Mouse (Mus musculus) heart, embryonic 12.5 days (tissue): ENCODE measurements around the gene Col19a1. TPM values are rescaled to one million over a fixed set of nuclear protein-coding genes. Genes with fewer than 3 reads are reported as not detected.

Experiments used
- ATAC-seq: fragments of 200-750 bp; cut with Nextera tagmentation; 2 replicates; pipeline ENCODE4 v1.8.0; 2017; ENCODE audit warnings: moderate TSS enrichment, moderate library complexity; ENCODE audit not compliant: insufficient number of reproducible peaks, low FRiP score
- H3K27ac ChIP-seq: fragments of 300-500 bp; sonication (generic); 2 replicates; pipeline ENCODE4 v1.5.1; 2016; ENCODE audit warnings: mild to moderate bottlenecking, moderate library complexity; ENCODE audit not compliant: poor library complexity, severe bottlenecking
- H3K27me3 ChIP-seq: fragments of 300-500 bp; sonication (generic); replicated peaks from 2 replicates; pipeline ENCODE4 v1.6.1; 2016; ENCODE audit warnings: mild to moderate bottlenecking, moderate library complexity
- H3K36me3 ChIP-seq: fragments of 300-500 bp; sonication (generic); 2 replicates; pipeline ENCODE4 v1.6.1; 2016; ENCODE audit warnings: mild to moderate bottlenecking, moderate library complexity
- H3K4me1 ChIP-seq: fragments of 300-500 bp; sonication (generic); replicated peaks from 2 replicates; pipeline ENCODE4 v1.6.1; 2016; ENCODE audit warnings: mild to moderate bottlenecking
- H3K4me2 ChIP-seq: fragments of 300-500 bp; sonication (generic); 2 replicates; pipeline ENCODE4 v1.6.1; 2016; ENCODE audit warnings: mild to moderate bottlenecking, moderate library complexity
- H3K4me3 ChIP-seq: fragments of 300-500 bp; sonication (generic); 2 replicates; pipeline ENCODE4 v1.5.1; 2016; ENCODE audit warnings: mild to moderate bottlenecking
- H3K9ac ChIP-seq: fragments of 300-500 bp; sonication (generic); 2 replicates; pipeline ENCODE4 v1.6.1; 2016; ENCODE audit warnings: mild to moderate bottlenecking, moderate library complexity
- H3K9me3 ChIP-seq: fragments of 300-500 bp; sonication (generic); replicated peaks from 2 replicates; pipeline ENCODE4 v1.6.1; 2016; ENCODE audit warnings: mild to moderate bottlenecking, moderate library complexity
- WGBS: fragments of 180-500 bp; shearing (Covaris S2); methylation state at CpG from one replicate; pipeline ENCODE4 v1.1.7; 2016; 5-methylcytosine and 5-hydroxymethylcytosine counted together
- polyA plus RNA-seq: library from polyadenylated mRNA; unstranded; fragments of >200 nt; fragmentation: Nextera tagmentation; extraction: Ambion mirVana; gene quantifications from 2 replicates; pipeline ENCODE4 v1.2.1, GENCODE M21; 2016

Gene Col19a1
- polyA plus RNA-seq, 1 experiment from 2014 or later, result 0.08 TPM

- Histone ChIP-seq H3K4me1 (no peaks in the 10 kb centered on the region), H3K4me3 (no peak overlapping the region), H3K36me3 (no peaks in the 10 kb centered on the region), H3K9ac (no peak overlapping the region), H3K9me3 (no peaks in the 10 kb centered on the region), H3K27ac (no peak overlapping the region), H3K4me2 (no peak overlapping the region), H3K27me3 (no peaks in the 10 kb centered on the region)
- ATAC-seq, result no peak
- 83% methylated on average over 3 of the region's 3 CpGs for WGBS
Measured at GRCm38 (mm10) chr1:24300700-24301099, 286.6 kb downstream of the Col19a1 start.

DNA sequence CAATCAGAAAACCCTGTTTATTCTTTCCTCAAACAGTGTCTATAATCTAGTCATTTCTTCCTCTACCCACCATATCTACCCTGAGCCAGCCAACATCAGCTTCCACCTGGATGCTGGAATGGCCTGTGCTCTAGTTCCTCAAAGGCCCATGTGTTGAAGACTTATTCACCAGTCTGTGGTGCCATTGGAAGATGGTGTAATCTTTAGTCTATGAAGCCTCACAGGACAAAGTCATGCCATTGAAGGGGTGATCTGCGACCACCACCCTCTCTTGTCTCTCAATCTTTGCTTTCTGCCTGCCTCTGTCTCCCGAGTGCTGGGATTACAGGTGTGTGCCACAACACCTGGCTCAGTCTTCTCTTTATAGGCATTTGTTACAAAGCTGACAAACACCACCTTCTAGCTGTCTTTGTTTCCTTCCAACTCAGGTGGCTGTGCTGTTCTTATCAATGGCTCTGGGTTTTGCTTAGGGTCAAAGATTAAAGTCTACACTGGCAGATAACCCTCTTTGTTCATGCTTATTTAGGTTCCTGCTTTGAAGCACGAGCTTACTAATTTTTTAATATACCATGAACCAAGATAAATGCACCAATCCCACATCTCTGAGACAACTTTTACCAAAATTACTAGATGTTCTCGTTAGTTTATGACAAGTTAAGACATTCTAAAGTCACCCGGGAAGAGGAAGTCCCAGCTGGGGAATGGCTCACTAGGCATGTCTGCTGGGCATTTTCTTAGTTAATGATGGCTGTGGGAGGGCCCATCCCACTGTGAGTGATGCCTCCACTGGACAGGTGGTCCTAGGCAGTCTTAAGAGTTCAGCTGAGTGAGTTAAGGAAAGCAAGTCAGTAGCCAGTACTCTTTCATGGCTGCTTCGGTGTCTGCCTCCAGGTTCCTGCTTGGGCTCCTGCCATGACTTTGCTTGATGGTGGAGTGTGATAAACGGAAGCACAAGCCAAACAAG, 292.0 kb downstream of the Col19a1 start:
- ATAC-seq, result no peak

GRCm38 (mm10) chr1:24292515-24292914, 294.8 kb downstream of the Col19a1 start:
- no peaks in the 10 kb centered on the region for H3K9me3 ChIP-seq
- H3K4me3 ChIP-seq, result no peak overlapping the region
- no peak overlapping the region for H3K9ac ChIP-seq
- H3K27ac ChIP-seq, result no peak overlapping the region
- 74% methylated on average over 2 of the region's 2 CpGs for WGBS
- H3K27me3 ChIP-seq, result no peaks in the 10 kb centered on the region
- no peak for ATAC-seq
- no peak overlapping the region for H3K4me2 ChIP-seq
- no peaks in the 10 kb centered on the region for H3K36me3 ChIP-seq
- H3K4me1 ChIP-seq, result no peaks in the 10 kb centered on the region

More for the DNA sequence above, 292.0 kb downstream of the Col19a1 start:
- Histone ChIP-seq H3K4me3 (no peak overlapping the region), H3K9me3 (no peaks in the 10 kb centered on the region), H3K27ac (no peak overlapping the region), H3K4me2 (no peak overlapping the region), H3K36me3 (no peaks in the 10 kb centered on the region), H3K4me1 (no peaks in the 10 kb centered on the region), H3K27me3 (no peaks in the 10 kb centered on the region), H3K9ac (no peak overlapping the region)
- WGBS, result 72% methylated on average over 7 of the region's 7 CpGs

DNA sequence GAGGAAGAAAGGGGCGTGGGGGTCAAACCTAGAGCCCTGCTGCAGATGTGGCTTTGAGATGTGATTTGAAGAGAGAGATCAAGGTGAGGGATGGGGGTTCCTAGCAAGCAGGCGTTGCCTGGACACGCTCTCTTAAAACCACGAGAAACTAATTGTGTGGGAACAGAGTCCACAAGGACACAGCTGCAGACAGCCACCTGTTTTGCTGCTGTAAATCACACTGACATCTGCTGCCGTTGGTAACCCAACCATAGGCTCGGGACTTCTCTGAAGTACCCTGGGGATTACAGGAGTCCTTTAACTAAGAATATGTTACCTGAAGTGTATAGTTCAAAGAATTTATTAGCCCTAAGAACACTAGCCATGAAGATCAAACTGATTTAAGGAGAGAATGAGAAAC, 300.9 kb downstream of the Col19a1 start:
- Histone ChIP-seq H3K27ac (no peak overlapping the region), H3K27me3 (no peaks in the 10 kb centered on the region), H3K4me2 (no peak overlapping the region), H3K9me3 (no peaks in the 10 kb centered on the region), H3K36me3 (no peaks in the 10 kb centered on the region), H3K4me3 (no peak overlapping the region), H3K9ac (no peak overlapping the region), H3K4me1 (no peaks in the 10 kb centered on the region)
- WGBS, result 71% methylated on average over 6 of the region's 6 CpGs
- no peak for ATAC-seq

- H3K27ac ChIP-seq, result no peak overlapping the region
- H3K9ac ChIP-seq, result no peak overlapping the region
- no peaks in the 10 kb centered on the region for H3K27me3 ChIP-seq
- ATAC-seq, result no peak
- 36% methylated on average over 3 of the region's 3 CpGs for WGBS
- no peaks in the 10 kb centered on the region for H3K4me1 ChIP-seq
- H3K4me2 ChIP-seq, result no peak overlapping the region
- H3K36me3 ChIP-seq, result no peaks in the 10 kb centered on the region
- H3K4me3 ChIP-seq, result no peak overlapping the region
- H3K9me3 ChIP-seq, result no peaks in the 10 kb centered on the region
Measured at GRCm38 (mm10) chr1:24267022-24267421, 320.2 kb downstream of the Col19a1 start.

DNA sequence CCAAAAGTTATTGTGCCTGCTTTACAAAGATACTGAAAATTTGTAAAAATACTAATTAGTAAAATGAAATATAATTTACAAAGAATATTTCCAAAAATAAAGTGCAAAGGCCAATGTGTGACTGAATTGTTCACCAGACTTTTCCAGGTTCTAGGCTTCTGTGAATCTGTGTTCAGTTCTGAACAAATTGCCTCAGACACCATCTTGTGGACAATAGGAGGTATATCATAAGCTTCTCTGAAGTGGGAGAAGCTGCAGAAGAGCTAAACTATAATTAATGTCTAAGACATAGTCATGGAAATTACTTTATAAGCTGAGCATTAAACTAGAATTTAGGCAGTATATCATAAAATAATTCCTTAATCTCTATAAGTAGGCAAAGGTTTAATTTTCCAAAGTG, 326.1 kb downstream of the Col19a1 start:
- H3K4me2 ChIP-seq, result no peak overlapping the region
- H3K4me1 ChIP-seq, result no peaks in the 10 kb centered on the region
- H3K4me3 ChIP-seq, result no peak overlapping the region
- H3K9ac ChIP-seq, result no peak overlapping the region
- H3K27ac ChIP-seq, result no peak overlapping the region
- no peaks in the 10 kb centered on the region for H3K9me3 ChIP-seq
- H3K36me3 ChIP-seq, result no peaks in the 10 kb centered on the region
- H3K27me3 ChIP-seq, result no peaks in the 10 kb centered on the region
- no peak for ATAC-seq

DNA sequence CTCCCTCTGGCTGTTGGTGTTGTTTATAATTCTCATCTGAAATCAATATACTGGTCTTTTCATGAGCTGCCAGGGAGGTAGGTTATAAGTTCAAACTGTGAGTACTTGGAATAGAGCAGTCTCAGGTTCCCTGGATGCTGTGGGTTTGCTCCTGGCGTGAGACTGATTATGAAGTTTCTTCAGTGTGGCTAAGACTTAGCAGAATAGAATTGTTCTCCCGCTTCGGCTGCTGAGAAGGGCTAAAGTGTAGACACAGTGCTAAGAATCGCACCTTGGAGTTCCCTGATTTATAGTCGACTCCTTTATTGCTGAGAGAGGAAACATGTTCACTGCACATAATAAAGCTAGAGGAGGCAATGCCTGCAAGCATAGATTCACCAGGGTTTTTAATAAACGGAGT, 327.9 kb downstream of the Col19a1 start:
- H3K4me1 ChIP-seq, result no peaks in the 10 kb centered on the region
- 78% methylated on average over 6 of the region's 6 CpGs for WGBS
- no peaks in the 10 kb centered on the region for H3K9me3 ChIP-seq
- no peaks in the 10 kb centered on the region for H3K36me3 ChIP-seq
- no peaks in the 10 kb centered on the region for H3K27me3 ChIP-seq
- H3K4me3 ChIP-seq, result no peak overlapping the region
- no peak overlapping the region for H3K4me2 ChIP-seq
- no peak overlapping the region for H3K27ac ChIP-seq
- no peak for ATAC-seq
- no peak overlapping the region for H3K9ac ChIP-seq

DNA sequence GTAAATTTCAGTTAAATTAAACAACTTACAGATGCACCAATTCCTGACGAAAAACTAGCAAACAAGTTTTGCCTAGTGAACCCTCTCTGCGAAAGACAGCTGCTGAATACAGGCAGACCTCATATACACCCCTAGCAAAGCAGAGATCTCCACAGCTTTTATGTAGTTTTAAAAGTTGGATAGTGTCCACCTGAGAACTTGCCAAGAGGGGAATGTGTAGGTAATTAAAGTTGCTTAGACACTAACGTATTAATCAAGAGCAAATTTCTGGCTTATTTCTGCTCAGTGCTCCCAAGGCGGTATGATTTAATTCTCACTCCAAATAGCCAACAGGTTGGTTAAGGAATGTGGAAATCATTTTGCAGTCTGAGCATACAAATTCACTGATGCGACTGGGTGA, 329.3 kb downstream of the Col19a1 start:
- 74% methylated on average over 5 of the region's 5 CpGs for WGBS
- ATAC-seq, result no peak
- H3K4me1 ChIP-seq, result no peaks in the 10 kb centered on the region
- no peak overlapping the region for H3K27ac ChIP-seq
- no peak overlapping the region for H3K4me2 ChIP-seq
- H3K4me3 ChIP-seq, result no peak overlapping the region
- no peak overlapping the region for H3K9ac ChIP-seq
- H3K27me3 ChIP-seq, result no peaks in the 10 kb centered on the region
- no peaks in the 10 kb centered on the region for H3K9me3 ChIP-seq
- H3K36me3 ChIP-seq, result no peaks in the 10 kb centered on the region

GRCm38 (mm10) chr1:24249105-24249664, 338.1 kb downstream of the Col19a1 start:
- 53% methylated on average over 3 of the region's 3 CpGs for WGBS
- Histone ChIP-seq H3K4me2 (no peak overlapping the region), H3K4me1 (no peaks in the 10 kb centered on the region), H3K4me3 (no peak overlapping the region), H3K9me3 (no peaks in the 10 kb centered on the region), H3K36me3 (no peaks in the 10 kb centered on the region), H3K9ac (no peak overlapping the region), H3K27ac (no peak overlapping the region), H3K27me3 (no peaks in the 10 kb centered on the region)
- ATAC-seq, result no peak

DNA sequence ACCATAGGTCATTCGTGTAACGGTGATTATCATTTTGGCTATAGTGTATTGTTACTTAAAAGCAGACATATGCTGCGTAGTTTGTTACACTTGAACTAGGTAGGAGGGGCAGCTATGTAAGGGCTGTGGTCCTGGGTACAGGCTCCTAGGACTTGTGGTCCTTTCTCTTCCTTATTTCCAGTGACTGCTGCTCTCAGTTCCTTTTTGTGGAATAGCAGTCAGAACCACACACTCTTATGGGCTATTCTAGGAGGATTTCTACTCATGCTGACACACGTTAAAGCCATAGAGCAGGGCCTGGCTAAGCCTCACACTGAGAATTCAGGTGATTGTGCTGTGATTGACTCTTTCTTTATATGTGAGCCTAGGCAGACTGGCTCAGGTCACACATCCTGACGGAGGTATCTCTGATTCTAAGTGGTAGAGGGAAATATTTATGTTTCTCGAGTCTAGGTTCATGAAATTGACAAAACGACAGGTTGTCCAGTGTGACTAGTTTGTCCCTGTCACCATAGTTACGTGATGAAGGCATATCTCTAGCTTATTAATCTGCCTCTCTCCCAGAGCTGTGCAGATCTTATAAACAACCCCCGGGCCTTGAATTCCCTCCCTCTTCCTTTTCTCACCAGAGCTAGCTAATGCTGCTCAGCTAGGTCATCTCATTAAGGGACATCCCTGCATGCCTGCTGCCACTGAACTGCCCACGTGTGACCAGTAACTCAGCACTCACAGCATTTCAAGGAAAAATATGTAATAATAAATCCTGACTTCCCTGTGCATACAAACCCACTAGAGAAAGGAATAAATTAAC, 338.8 kb downstream of the Col19a1 start:
- H3K27ac ChIP-seq, result no peak overlapping the region
- no peaks in the 10 kb centered on the region for H3K4me1 ChIP-seq
- no peak overlapping the region for H3K4me3 ChIP-seq
- WGBS, result 63% methylated on average over 10 of the region's 10 CpGs
- H3K4me2 ChIP-seq, result no peak overlapping the region
- H3K27me3 ChIP-seq, result no peaks in the 10 kb centered on the region
- no peaks in the 10 kb centered on the region for H3K9me3 ChIP-seq
- no peak overlapping the region for H3K9ac ChIP-seq
- ATAC-seq, result no peak
- H3K36me3 ChIP-seq, result no peaks in the 10 kb centered on the region

DNA sequence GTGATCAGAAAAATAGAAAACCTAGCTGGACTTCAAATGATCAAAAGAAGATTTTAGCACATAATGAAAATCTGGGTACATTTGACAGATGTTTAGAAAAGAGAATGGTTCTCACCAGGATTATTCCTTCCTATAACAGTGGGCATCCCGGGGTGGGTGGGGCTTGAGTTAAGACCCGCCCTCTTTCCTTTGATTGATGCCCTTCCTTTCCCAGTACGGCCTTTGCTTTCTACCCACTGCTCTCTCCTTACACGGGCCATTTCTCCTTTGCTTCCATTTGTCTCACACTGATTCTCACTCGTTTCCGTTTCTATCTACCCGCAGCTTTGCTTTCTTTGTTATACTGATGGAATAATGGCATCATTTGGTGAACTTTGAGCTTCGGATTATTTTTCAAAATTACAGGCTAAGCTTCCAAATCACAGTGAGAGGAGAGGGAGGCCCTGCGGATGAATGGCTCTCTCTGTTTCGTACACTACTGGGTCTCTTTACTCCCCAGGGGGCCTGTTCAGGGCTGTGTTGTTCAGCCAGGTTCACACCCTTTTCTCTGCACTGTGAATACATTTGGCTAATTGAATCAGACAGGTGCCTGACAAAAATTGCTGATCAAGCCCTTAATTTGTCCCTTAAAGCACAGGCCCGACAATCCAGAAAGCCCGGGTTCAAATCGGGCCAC, 341.4 kb downstream of the Col19a1 start:
- 67% methylated on average over 13 of the region's 13 CpGs for WGBS
- no peaks in the 10 kb centered on the region for H3K4me1 ChIP-seq
- H3K27ac ChIP-seq, result no peak overlapping the region
- H3K4me2 ChIP-seq, result no peak overlapping the region
- H3K9ac ChIP-seq, result no peak overlapping the region
- H3K36me3 ChIP-seq, result no peaks in the 10 kb centered on the region
- no peak for ATAC-seq
- no peaks in the 10 kb centered on the region for H3K27me3 ChIP-seq
- H3K4me3 ChIP-seq, result no peak overlapping the region
- H3K9me3 ChIP-seq, result no peaks in the 10 kb centered on the region
